Mouse (Mus musculus): ENCODE data around the gene Gm28374.
"Not testable (repeated sequence)": the region's sequence is repeated elsewhere in the genome, so short reads cannot be mapped to it uniquely, and the experiment has no call there.

The Gm28374 gene

DNA sequence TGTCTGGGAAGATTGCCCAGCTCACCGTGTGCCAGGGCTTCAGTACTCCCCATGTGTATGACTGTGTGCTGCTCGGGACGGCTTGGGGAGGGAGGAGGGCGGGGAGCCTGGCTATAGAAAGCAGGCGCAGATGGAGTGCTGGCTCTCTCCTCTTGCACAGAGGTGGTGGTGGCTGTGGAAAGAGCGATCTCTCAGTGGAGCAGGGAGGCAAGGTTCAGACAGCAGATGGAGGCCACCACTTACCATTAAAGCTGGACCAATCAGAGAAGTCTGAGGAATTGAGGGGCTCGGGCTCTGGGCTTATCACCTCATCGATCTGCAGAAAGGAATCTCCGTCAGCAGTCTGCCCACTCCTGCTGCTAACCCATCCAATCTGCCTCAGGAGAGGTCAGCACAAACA lies at the start of gene Gm28374:
Gene Gm28374, minus strand, starts transcription at position 101 of the 400 bp plus-strand sequence.
- no peak for DNase-seq (ENCODE audit: extremely low spot score)

DNA sequence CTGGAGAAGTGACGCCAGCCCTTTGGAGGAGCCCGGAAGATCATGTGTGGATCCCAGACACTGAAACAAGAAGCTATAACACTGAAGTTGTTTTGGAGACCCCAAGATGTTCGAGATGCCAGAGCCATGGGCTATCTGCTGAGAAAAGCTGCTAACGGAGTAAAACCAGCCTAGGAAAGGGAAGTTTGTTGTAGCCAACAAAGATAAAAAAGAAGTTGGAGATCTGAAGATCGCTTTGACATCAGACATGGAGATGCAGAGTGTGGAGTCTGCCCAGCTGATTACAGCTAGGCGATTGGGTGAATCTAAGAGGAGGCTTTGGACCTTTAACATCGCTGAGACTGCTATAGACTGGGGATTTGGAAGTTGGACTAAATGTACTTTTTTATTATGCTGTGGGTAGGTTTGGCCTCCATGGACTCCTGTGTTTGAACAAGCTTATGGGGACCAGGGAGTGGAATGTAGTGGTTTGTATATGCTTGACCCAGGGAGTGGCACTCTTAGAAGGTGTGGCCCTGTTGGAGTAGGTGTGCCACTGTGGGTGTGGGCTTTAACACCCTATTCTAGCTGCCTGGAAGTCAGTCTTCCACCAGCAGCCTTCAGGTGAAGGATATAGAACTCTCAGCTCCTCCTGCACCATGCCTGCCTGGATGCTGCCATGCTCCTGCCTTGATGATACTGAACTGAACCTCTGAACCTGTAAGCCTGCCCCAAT lies 48.5 kb upstream of the Gm28374 start:
- not testable (repeated sequence) for DNase-seq (ENCODE audit: extremely low spot score)

DNA sequence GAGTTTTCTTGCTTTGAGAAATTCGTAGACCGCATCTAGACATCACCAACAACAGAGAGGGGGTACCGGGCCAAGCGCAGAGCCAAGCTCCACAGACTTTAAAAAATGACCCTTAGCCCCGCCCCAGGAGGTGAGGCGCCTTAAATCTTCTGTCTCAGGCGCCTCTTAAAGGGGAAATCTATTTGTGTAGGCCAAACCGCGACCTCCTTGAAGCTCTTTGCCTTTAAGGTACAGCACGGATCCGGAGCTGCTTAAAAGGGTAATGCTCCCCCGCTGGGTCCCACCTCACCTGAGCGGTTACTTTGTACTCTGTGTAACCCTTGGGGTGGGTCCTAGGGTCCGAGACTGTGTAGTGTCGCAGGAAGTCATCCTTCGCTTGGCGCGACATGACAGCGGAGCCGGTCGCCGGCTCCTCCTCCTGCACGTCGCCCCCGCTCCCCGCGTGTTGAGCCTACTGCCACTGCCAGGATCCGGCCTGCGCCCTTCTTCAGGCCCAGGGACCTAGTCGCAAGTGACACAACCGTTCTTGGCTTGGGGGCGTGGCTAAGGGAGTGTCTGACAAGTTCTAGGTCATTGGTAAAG lies 45.8 kb upstream of the Gm28374 start, which contains the start of gene Snx15:
Gene Snx15, minus strand, starts transcription at position 545 of the 582 bp plus-strand sequence.
- DNase-seq (ENCODE audit: extremely low spot score), result peak; percentile 91

DNA sequence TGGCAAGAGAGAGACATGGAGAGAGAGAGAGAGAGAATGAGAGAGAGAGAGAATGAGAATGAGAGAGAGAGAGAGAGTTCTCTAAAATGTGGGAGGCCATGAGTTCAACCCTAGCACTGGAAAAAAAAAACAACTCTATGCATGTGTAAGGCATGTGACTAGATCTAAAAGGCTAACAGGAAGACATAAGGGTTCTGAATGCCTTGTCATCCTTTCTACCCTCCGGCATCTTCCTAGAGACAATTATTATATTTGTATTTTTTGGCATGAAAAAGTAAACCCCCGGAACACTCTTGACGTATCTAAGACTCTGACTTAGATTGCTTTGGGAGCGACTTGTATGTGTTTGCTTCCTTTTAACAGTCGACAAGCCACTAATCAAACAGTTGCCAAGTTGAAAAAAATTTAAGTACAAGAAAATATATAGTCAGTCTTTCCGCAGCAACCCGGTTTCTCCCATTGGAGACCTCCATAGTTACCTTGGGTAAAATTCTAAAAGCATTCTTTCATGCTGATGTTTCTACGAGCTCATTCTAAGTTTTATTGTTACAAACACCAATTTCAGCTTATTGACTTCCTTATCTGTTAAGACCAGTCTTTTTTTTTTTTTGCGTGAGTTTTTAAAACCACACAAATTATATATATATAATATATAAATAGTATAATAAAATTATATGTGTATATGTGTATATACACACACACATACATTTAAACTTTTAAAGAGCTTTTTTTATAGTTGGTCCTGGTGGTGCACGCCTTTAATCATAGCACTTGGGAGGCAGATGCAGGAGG lies 44.9 kb upstream of the Gm28374 start:
- no peak for DNase-seq (ENCODE audit: extremely low spot score)

DNA sequence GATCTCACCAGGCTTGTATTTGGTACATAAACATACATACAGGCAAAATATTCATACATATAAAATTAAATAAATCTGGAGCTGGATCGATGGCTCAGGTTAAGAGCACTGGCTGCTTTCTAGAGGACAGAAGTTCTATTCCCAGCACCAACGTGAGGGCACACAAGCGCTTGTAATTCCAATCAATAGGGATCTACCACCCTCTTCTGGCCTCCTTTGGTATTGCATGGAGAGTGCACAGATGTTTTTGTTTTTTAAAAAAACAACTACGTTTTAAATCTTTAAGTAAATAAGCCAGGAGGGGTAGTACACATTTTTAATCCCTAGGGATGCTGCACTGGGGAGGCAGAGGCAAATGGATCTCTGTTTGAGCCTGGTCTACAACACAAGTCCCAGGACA lies 44.2 kb upstream of the Gm28374 start:
- DNase-seq (ENCODE audit: extremely low spot score), result peak; percentile 53

DNA sequence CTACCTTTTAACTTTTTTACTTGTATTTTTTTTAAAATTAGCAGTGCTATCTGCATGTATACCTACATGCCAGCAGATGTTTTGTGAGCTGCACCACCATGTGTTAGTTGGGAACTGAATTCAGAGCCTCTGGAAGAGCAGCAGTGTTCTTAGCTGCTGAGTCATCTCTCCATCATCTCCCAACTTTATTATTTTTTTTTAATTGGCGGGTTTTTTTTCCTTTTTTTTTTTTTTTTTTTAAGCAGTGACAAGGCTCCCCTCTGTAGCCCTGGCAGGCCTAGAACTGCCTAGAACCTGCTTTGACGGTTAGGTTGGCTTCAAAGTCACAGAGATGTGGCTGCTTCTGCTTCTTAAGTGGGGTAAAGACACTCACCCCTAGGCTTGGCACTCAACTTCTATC lies 42.8 kb upstream of the Gm28374 start:
- no peak for DNase-seq (ENCODE audit: extremely low spot score)

DNA sequence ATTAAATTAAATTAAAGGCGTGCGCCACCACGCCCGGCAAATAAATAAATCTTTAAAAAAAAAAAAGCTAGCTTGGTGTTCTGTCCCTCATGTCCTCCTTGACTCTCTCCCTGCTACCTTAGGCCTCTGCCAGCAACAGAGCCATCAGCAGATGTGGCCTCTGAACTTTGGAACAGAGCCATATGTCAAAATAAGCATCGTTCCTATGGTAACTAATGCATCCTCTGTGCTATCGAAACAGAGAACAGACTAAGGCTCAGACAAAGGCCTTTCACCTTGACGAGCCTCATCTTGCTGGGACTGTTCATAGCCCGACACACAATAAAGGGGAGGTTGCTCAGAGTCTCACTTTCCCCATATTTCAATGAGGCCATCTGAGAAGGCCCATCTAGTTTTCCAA lies 41.3 kb upstream of the Gm28374 start:
- DNase-seq (ENCODE audit: extremely low spot score), result peak; percentile 28

DNA sequence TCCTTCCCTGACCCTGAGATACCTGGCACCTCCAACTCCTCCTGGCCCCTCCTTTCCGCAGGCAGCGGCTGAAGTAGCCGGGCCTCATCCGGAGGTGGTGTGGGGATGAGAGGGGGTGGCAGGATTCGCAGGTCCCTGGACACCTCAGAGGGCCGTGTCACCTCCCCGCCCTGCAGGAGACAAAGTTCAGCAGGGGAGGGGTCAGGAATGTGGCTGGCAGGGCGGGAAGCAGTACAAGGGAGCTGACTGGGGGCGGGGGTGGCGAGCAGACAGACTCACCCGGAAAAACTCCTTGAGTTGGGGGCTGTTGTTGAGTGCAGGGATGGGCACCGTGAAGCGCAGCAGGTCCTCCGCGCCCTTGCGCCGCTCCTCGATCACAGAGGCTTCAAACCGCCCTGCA lies 39.7 kb upstream of the Gm28374 start:
- no peak for DNase-seq (ENCODE audit: extremely low spot score)

DNA sequence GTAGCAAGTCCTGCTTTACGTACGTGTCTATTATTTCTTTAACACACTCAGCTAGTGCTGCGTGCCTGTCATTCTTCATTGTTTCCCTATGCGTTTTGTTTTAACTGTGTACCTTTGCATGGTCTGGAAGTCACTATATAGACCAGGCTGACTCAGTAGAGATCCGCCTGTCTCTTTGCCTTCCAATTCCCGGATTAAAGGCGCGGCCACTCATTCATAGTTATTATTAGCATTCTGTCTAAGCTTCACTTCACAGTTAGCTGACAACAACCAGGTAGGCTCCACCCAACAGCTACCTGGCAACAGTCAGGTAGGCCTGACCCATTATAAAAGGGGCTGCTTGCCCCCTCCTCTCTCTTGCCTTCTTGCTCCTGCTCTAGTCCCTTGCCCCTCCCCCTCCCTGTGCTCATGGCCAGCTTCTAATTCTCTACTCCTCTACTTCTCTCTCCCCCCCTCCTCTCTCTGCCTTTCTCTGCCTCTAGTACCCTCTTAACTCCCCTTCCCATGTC lies 36.7 kb upstream of the Gm28374 start:
- no peak for DNase-seq (ENCODE audit: extremely low spot score)

DNA sequence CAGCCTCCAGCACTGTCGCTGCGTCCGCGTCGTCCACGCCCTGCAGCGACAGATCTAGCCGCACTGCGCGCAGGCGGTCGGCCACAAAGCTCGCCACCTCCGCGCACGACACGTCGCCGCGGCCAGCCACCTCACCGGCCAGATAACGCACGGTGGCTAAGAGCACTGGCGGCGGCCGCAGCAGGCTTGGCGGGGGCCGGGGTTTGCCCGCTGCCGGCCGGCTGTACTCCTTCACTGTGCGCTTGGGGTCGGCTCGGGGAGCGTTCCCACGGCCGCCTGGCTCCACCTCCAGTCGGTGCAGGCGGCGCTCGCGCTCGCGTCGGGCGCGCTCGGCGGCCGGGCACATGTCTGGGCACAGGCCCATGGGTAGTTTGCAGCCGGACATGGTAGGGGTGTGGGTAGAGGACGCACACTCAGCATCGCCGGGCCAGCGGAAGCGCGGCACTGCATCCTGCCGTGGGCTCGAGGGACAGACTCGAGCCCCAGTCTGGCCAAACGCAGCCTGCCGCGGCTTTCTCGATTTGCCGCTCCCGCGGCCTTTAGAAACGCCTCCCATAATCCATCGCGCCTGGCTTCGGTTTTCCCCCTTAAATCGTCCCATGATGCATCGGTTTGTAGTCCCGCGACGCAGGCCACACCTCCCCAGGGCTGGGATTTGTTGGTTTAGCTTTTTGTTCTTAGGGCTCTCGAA lies 36.1 kb upstream of the Gm28374 start, which contains the start of gene Sac3d1:
Gene Sac3d1, minus strand, starts transcription at position 665 of the 691 bp plus-strand sequence.
- peak; percentile 91 for DNase-seq (ENCODE audit: extremely low spot score)

DNA sequence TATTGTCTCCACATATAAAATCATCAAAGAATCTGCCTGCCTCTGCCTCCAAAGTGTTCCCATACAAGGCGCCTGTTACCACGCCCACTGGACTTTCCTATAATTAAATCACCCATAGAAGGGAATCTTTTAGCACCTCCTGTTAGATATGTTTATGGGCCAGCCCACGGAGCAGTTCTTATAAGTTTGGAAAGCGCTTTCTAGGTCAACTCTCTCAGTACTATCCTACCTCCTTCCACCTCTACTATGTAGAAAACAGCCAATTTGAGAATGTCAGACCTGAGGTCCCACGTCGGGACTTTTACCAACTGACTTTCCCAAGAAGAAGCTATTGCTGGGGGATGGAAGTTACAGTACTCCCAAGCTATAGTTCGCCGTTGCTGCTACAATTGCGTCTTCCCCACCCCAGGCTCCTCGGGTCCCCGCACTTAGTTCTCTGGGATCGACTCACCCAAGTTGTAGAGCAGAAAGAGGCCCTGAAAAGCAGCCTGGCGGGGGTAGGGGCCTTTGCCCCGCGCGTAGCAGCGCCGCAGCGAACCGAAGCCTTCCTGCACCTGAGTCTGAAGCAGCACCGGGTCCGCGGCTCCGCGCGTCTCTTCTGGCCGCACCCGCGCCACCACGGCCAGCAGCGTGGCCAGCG lies 35.4 kb upstream of the Gm28374 start:
- DNase-seq (ENCODE audit: extremely low spot score), result no peak

DNA sequence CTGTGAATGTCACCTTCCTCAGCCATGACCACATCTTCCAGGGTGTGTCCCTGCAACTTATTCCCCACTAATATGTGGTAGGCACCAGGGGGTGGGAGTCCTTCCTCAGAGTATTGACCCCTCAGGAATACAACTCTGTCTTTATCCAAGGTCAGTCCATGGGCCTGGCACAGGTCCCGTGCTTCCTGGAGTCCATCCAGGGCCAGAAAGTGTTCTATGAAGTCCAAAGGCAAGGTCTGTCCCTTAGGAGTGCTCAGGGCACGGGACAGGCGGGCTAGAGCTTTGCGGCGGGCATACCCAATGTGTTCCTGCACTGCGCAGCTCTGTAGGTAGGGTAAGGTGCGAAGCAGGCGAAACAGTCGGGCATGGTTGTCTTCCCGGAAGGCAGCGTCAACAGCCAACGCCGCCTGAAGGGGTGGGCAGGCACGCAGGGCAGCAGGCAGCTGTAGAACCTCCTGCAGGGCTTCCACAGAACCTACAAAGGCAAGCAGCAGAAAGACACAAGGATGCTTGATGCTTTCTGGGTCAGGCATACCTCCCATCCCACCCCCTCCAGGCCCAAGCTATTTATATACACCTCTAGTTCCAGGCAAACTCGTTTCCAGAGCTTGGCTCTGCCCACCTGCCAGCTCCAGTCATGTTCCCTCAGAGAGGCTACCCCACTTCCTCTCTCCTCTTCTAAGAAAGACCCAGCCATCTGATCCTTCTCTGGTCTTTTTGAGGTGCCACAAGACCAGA lies 34.2 kb upstream of the Gm28374 start:
- no peak for DNase-seq (ENCODE audit: extremely low spot score)

DNA sequence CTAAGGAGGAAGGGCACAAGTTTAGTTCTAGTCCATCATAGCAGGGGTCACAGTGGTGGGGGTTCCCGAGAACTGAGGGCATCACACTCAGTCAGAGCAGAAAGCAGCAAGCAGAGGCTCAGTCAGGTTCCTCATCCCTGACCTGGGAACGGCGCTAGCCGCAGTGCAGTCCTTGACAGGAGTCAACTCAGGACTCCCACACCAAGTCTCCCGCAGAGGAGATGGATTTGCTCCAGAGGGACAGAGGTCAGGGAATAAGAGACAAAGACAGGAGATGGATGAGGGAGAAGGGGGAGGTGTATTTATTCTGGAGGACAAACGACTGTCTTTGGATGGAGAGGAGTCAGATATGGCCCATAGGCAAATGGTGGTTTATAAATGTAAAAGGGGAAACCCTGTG lies 31.1 kb upstream of the Gm28374 start:
- DNase-seq (ENCODE audit: extremely low spot score), result no peak

DNA sequence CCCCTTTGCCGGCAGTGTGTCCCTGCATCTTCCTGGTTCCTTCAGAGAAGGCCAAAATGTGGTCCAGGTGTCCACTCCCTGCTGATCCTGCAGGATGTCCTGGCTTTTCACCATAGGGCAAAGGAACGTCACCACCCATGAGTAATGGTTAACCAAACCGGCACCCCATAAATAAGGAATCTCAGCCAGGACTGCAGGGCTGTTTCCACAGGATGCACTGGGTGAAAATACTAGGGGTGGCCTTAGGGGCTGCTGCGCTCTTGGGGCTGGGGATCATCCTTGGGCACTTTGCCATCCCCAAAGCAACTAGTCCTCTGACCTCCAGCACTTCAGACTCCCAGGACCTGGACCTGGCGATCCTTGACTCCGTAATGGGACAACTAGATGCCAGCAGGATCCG lies 23.5 kb upstream of the Gm28374 start, which contains the start of gene Naaladl1:
Gene Naaladl1, plus strand, starts transcription at position 197 of the 400 bp plus-strand sequence.
- DNase-seq (ENCODE audit: extremely low spot score), result no peak

DNA sequence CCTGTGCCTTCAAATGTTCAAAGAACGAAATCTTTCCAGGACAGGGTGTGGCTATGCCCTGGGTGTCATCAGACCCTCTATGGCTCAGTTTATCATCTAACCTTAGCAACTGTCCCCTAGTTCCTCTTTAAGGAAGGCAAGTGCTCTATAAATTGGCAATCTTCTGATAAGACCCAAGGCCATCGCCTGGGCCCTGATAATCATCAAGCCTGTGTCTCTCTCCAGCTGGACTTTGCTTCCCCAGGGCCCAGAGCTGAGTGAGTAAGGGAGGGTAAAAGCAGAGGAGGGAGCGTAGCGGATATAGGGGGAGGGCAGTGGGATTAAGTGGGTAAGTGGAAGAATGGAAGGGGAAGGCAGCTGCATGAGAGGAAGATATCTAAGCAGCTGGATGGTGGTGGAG lies 22.4 kb upstream of the Gm28374 start:
- DNase-seq (ENCODE audit: extremely low spot score), result no peak

DNA sequence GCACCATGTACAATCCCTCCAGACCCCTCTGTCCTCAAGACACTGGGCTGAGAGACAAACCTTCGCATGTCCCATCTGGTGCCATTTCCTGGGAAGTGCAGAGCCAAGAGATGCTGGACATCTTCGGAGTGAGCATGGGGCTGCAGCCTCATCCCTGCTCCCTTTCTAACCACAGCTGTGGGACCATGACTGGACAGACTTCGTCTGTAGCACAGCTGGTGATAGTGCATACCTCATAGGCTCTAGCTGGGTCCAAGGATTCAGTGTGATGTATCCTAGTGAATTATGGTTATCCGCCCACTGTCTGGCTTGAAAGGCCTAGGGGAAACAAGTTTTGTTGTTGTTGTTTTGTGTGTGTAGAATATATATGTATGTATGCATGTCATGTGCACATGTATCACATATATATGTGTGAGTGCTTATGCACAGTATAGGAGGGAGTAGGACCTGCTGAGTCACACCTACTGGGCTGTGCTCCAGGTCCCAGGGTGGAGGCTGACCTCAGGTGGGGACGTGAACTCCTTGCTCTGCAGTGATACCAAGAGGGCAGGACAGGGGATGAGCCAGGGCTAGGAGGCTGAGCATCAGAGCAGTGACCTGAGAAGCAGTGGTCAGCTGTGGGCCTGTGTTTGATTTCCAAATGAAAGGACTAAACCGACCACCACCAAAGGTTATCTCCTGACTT lies 20.3 kb upstream of the Gm28374 start:
- DNase-seq (ENCODE audit: extremely low spot score), result no peak

DNA sequence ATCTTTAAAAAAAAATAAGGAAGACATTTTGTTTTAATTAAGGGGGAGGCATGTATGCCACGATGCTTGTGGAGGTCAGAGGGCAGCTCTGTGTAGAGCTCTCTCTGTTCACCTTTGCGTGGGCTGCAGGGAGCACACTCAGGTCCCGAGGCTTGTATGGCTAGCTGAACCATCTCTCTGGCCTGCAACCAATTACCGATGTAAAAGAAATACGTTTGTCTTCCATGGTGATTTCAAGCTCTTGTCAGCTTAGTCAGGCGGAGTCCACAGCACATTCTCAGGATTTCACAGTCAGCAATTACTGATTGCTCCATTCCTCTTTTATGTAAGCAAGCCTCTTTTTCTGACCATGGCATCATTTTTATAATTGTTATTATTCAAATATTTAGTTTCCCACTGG lies 19.1 kb upstream of the Gm28374 start:
- no peak for DNase-seq (ENCODE audit: extremely low spot score)

DNA sequence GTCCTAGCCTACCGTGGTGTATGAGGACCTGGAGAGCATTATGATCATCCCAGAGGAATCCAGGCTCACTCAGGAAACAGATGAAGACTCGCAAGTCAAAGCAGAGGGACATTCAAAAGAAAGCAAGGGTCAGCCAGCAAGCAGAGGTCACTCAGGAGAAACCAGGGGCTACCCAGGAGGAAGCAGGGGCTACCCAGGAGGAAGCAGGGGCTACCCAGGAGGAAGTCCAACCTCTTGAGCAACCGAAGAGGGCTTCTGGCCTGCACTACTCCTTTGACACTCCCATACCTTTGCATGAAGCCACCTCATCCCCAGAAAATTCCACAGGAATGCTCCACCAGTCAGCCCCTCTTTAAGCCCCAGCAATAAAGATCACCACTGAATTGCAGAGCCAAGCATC lies 15.8 kb upstream of the Gm28374 start:
- no peak for DNase-seq (ENCODE audit: extremely low spot score)

DNA sequence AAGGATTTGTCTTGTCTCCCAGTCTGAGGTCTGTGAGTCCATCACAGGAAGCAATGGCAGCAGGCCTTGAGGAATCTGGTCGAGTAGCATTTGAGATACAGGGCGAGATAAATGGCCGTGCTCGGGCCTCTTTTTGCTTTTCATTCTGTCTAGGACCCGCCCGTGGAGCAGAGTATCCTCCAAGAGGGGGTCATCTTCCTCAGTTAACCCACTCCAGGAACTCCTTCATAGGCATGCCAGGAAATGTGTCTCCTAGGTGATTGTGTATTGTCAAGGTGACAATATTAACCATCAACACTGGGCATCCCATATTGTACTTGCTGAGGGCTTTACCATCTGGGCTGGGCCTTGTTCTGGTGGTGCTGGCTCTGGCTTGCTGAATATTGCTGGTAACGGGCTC lies 12.1 kb upstream of the Gm28374 start, which contains the start of gene AC131692.1:
Gene AC131692.1, plus strand, starts transcription at position 301 of the 400 bp plus-strand sequence.
- DNase-seq (ENCODE audit: extremely low spot score), result no peak

DNA sequence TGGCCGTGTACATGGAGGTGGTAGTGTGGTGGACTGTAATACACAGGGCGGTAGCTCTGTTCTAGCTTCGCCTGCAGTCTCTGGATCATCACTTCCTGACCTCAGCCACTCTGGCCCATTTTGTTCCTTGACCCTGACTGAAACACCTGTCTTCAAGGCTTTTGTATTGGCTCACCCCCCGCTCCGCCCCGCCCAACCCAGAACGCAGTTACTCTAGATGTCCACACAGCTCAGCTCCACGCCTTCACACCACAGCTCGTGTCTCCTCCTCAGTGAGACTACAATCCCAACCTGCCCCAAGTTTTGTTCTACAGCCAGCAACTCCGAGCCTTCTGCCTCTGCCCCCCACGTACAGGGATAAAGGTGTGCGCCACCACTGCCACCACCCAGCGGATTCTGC lies 6.8 kb upstream of the Gm28374 start:
- DNase-seq (ENCODE audit: extremely low spot score), result no peak

All from embryo, embryonic 9.5 days (tissue).